ENCODE assay signal across 8 mouse cellular contexts in the genomic region with DNA sequence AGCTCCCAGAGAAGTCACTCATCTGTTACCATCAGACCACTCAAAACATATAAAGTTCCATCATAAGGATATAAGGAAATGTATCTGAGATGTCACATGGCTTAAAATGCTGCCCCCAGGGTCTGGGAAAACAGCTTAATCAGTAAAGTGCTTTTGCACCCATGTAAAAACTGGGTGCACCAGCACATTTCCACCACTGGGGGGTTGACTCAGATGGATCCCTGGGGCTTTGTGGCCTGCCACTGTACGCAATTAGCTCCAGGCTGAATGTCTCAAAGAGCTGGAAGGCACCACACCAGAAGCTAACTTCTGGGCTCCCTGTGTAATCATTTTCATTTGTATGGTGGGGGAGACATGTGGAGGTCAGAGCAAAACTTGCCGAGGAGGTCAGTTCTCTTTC. TPM values are rescaled to one million over a fixed set of nuclear protein-coding genes. Genes with fewer than 3 reads are reported as not detected.
DNase-seq lines count a peak whose midpoint lies in the region; ATAC-seq and TF ChIP-seq lines count a peak whose summit lies in the region.

No protein-coding gene starts in this region.

- no peak for TF ChIP-seq POLR2A in spleen, adult 2 months (IDR thresholded peaks at IDR 0.05; ENCODE audit: low read depth, low read length)

- 0 out of 2 replicates have a peak, but pooled peaks cover 3% of the 10 kb centered on the region for H3K36me3 ChIP-seq in midbrain, embryonic 14.5 days (ENCODE audit: control insufficient read depth, insufficient read depth, low read length)
- H3K36me3 ChIP-seq in midbrain, embryonic 13.5 days: no peaks in the 10 kb centered on the region
- no peaks in the 10 kb centered on the region for H3K36me3 ChIP-seq in heart, embryonic 15.5 days
- 0 out of 2 replicates have a peak, but pooled peaks cover 7% of the 10 kb centered on the region for H3K36me3 ChIP-seq in liver, embryonic 13.5 days
- H3K36me3 ChIP-seq in spleen, adult 2 months (ENCODE audit: control insufficient read depth, insufficient read depth, low read length): no peaks in the 10 kb centered on the region

- no peak for ATAC-seq in midbrain, embryonic 14.5 days (ENCODE audit: low FRiP score, low TSS enrichment)
- no peak for ATAC-seq in midbrain, embryonic 13.5 days
- 0 out of 2 replicates have a peak, but pooled peaks have one; percentile 53 for ATAC-seq in heart, embryonic 15.5 days (replicated peaks; ENCODE audit: insufficient number of reproducible peaks, insufficient read depth, low FRiP score, low read depth)
- ATAC-seq in liver, embryonic 13.5 days (ENCODE audit: low read depth): no peak

- H3K4me1 ChIP-seq in midbrain, embryonic 14.5 days (ENCODE audit: control insufficient read depth, insufficient read depth, low read length): no peaks in the 10 kb centered on the region
- 0 out of 2 replicates have a peak, but pooled peaks cover 5% of the 10 kb centered on the region for H3K4me1 ChIP-seq in midbrain, embryonic 13.5 days (replicated peaks)
- peaks cover 26% of the 10 kb centered on the region for H3K4me1 ChIP-seq in heart, embryonic 15.5 days (replicated peaks)
- peaks cover 52% of the 10 kb centered on the region for H3K4me1 ChIP-seq in liver, embryonic 13.5 days (replicated peaks)
- H3K4me1 ChIP-seq in spleen, adult 2 months (ENCODE audit: control insufficient read depth, insufficient read depth, insufficient read length): no peaks in the 10 kb centered on the region

- H3K4me2 ChIP-seq in midbrain, embryonic 14.5 days (ENCODE audit: low read length): no peak overlapping the region
- H3K4me2 ChIP-seq in midbrain, embryonic 13.5 days (replicated peaks): no peak overlapping the region
- peak overlapping the region; percentile 34 for H3K4me2 ChIP-seq in heart, embryonic 15.5 days
- no peak overlapping the region for H3K4me2 ChIP-seq in liver, embryonic 13.5 days

- WGBS in midbrain, embryonic 14.5 days: 68% methylated on average over 2 of the region's 2 CpGs
- 59% methylated on average over 2 of the region's 2 CpGs for WGBS in midbrain, embryonic 13.5 days
- 32% methylated on average over 2 of the region's 2 CpGs for WGBS in heart, embryonic 15.5 days
- whole genome bisulfite sequencing in liver, embryonic 13.5 days (ENCODE audit: insufficient replicate concordance): 50% methylated on average over 2 of the region's 2 CpGs
- WGBS in spleen, adult 2 months: 53% methylated on average over 2 of the region's 2 CpGs

- no peaks in the 10 kb centered on the region for H3K9me3 ChIP-seq in midbrain, embryonic 14.5 days (ENCODE audit: control insufficient read depth, low read length)
- no peaks in the 10 kb centered on the region for H3K9me3 ChIP-seq in midbrain, embryonic 13.5 days
- no peaks in the 10 kb centered on the region for H3K9me3 ChIP-seq in heart, embryonic 15.5 days (replicated peaks)
- H3K9me3 ChIP-seq in liver, embryonic 13.5 days (replicated peaks): no peaks in the 10 kb centered on the region

- DNase-seq in adrenal gland, adult (ENCODE audit: inconsistent age in 2 of 2, low spot score in 1 of 2): peak; percentile 37 to 81
- no peak for DNase-seq in adrenal gland, adult 8-10 months
- peak; percentile 63 for DNase-seq in midbrain, embryonic 14.5 days
- DNase-seq in brain, adult 2 months (ENCODE audit: low read depth, low spot score): peak; percentile 46
- peak; percentile 41 for DNase-seq in liver, embryonic 13.5 days
- DNase-seq in spleen, adult 2 months (ENCODE audit: low read depth in 1 of 2, low spot score in 2 of 2): peak; percentile 26 to 56

- no peak overlapping the region for H3K9ac ChIP-seq in midbrain, embryonic 14.5 days (replicated peaks; ENCODE audit: low read length)
- H3K9ac ChIP-seq in midbrain, embryonic 13.5 days (replicated peaks): no peak overlapping the region
- no peak overlapping the region for H3K9ac ChIP-seq in heart, embryonic 15.5 days
- no peak overlapping the region for H3K9ac ChIP-seq in liver, embryonic 13.5 days

- H3K27ac ChIP-seq in midbrain, embryonic 14.5 days (replicated peaks; ENCODE audit: low read depth, low read length): no peak overlapping the region
- H3K27ac ChIP-seq in midbrain, embryonic 13.5 days: no peak overlapping the region
- peak overlapping the region; percentile 77 for H3K27ac ChIP-seq in heart, embryonic 15.5 days
- H3K27ac ChIP-seq in liver, embryonic 13.5 days: no peak overlapping the region
- H3K27ac ChIP-seq in spleen, adult 2 months (ENCODE audit: insufficient read depth, low read length): no peak overlapping the region

- TF ChIP-seq CTCF in spleen, adult 2 months (IDR thresholded peaks at IDR 0.05; ENCODE audit: extremely low read depth, insufficient read depth, insufficient read length, insufficient replicate concordance): peak; percentile 54; the same call in 1 of the 2 replicates

- H3K4me3 ChIP-seq in midbrain, embryonic 14.5 days (replicated peaks; ENCODE audit: low read depth, low read length): no peak overlapping the region
- no peak overlapping the region for H3K4me3 ChIP-seq in midbrain, embryonic 13.5 days (replicated peaks)
- H3K4me3 ChIP-seq in heart, embryonic 15.5 days: no peak overlapping the region
- no peak overlapping the region for H3K4me3 ChIP-seq in liver, embryonic 13.5 days (replicated peaks)
- no peak overlapping the region for H3K4me3 ChIP-seq in spleen, adult 2 months (ENCODE audit: extremely low read depth, insufficient read depth, insufficient read length)

- no peaks in the 10 kb centered on the region for H3K27me3 ChIP-seq in midbrain, embryonic 14.5 days (ENCODE audit: control insufficient read depth, insufficient read depth, low read length)
- no peaks in the 10 kb centered on the region for H3K27me3 ChIP-seq in midbrain, embryonic 13.5 days
- no peaks in the 10 kb centered on the region for H3K27me3 ChIP-seq in heart, embryonic 15.5 days
- no peaks in the 10 kb centered on the region for H3K27me3 ChIP-seq in liver, embryonic 13.5 days
- no peaks in the 10 kb centered on the region for H3K27me3 ChIP-seq in spleen, adult 2 months (ENCODE audit: control insufficient read depth, insufficient read depth, low read length)

RNA-seq across cellular contexts. Expression of gene Camta1, which starts 10.5 kb away (rescaled TPM):
- 10 to 100 TPM; 23.6 to 59.6 (median 36.5) TPM for total RNA-seq in adrenal gland, adult 8-10 months (2022)
- 157 and 164 TPM in 2 replicates for polyA plus RNA-seq in midbrain, embryonic 14.5 days (2014; fragmentation: Nextera tagmentation; extraction: Ambion mirVana)
- polyA plus RNA-seq in midbrain, embryonic 13.5 days (2015; fragmentation: Nextera tagmentation; extraction: Ambion mirVana): 161 and 163 TPM in 2 replicates
- polyA plus RNA-seq in heart, embryonic 15.5 days (2015; fragmentation: Nextera tagmentation; extraction: Ambion mirVana): 116 and 165 TPM in 2 replicates
- 43.6 and 47.8 TPM in 2 replicates for polyA plus RNA-seq in liver, embryonic 13.5 days (2015; fragmentation: Nextera tagmentation; extraction: Ambion mirVana)
- polyA plus RNA-seq in spleen, adult 2 months (2012; rRNA removed): 6.3 and 7.7 TPM in 2 replicates
